Mouse (Mus musculus): ENCODE results near the gene Odr4.

The Odr4 gene

GRCm38 (mm10) chr1:150392638-150393487 is at the start of gene Odr4, which contains the start of gene Tpr:
TSS of gene Odr4 (minus strand) at chr1:150393080.
TSS of gene Tpr (plus strand) at chr1:150392838.
- DNase-seq (ENCODE audit: low read depth, low spot score): peak; percentile 95

DNA sequence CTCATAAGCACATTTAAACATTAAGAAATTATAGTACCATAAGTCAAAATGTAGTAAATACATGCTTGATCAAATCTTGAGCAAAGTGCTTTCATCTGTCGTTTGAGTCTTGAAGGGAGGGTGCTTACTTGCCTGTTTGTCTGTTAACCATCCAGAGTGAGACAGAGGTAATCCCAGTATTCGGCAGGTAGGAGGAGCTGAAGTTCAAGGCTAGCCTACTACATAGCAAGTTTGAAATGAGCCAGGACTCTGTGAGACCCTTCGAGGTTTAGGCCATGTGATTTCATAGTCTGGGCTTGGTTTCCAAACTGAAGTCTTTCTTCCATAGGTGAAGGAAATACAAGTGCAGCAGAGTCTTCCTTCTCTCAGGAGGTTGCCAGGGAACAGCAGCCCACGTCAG is 48.9 kb upstream of the Odr4 start:
- no peak for DNase-seq (ENCODE audit: low read depth, low spot score)

DNA sequence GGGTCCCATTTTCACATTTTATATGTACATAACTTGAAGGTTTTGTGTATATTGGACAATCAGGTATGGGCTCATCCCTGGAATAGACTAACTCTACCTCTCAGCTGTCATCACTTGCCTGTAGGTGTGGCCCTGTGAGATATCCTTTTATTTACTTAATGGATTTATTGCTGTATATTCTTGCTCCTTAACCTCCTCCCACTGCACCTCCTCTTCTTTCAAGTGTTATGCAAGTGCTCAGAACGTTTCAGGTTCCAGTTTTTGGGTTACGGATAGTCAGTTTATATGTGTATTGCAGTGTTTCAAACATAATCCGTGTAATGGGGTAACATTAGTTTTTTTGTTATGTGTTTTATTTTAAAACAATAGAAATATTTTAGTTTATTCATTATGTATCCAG is 45.8 kb upstream of the Odr4 start:
- no peak for DNase-seq (ENCODE audit: low read depth, low spot score)

DNA sequence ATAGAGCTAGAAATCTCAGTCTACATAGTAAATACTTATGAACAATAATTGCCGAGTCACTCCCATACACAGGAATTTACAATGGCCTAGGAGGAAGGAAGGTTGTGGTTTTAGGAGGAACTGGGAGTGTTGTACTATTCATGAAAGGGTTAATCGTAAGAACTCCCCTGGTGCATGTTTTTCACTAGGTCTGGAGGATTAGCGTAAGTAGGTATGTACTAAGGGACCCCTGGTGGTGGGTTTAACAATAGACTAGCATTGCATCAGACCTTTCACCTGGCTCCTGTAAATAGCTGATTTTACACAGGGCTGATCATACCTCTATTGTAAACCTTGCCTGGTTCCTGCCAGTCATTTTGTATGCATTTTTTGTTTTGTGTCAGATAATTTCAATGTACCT is 33.3 kb upstream of the Odr4 start:
- peak; percentile 18 for DNase-seq (ENCODE audit: low read depth, low spot score)

- DNase-seq (ENCODE audit: low read depth, low spot score): no peak
These were observed 32.8 kb upstream of the Odr4 start for GRCm38 (mm10) chr1:150425665-150426064.

- DNase-seq (ENCODE audit: low read depth, low spot score): no peak
These were observed 25.5 kb upstream of the Odr4 start for GRCm38 (mm10) chr1:150418426-150418825.

DNA sequence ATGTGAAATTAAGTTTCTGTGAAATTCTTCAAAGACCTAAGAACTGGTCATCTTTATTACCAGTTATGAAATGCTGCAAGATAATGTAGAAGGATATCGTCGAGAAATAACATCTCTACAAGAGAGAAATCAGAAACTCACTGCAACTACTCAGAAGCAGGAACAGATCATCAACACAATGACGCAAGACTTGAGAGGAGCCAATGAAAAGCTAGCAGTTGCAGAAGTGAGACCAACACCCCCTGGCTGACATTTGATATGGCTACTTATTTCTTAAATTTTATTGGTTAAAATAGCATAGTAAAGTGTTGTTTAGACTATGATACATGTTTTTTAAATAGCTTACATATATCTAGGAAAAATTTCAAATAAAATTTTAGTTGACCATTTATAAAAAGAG is 23.1 kb upstream of the Odr4 start:
- DNase-seq (ENCODE audit: low read depth, low spot score): no peak

DNA sequence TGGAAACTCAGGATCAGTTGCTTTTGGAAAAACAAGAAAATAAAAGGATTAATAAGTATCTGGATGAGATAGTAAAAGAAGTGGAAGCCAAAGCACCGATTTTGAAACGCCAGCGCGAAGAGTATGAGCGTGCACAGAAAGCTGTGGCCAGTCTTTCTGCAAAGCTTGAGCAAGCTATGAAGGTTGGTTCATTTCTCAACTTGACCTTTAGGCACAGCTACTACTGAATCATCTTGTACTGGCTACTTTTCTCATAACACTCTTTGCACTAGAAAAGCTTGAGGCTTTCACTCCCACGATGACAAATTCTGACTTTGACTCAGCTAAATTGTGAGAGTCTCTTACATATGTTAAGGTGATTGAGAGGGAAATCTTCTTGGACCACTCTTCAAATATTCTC is 17.1 kb upstream of the Odr4 start:
- DNase-seq (ENCODE audit: low read depth, low spot score): no peak

DNA sequence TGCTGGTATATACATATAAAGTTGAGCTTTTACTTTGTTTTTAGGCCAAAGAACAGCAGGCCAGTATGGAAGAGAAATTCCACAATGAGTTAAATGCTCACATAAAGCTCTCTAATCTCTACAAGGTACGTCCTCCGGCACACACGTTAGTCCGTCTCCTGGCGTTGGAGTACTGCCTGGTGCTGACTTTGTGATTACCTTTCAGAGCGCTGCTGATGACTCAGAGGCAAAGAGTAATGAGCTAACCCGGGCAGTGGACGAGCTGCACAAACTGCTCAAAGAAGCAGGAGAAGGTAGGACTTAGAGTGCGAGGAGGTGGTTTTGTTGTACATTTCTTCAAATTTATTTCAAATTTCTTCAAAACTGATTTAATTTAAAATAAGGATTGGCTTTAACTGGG is 14.4 kb upstream of the Odr4 start:
- DNase-seq (ENCODE audit: low read depth, low spot score): no peak

- no peak for DNase-seq (ENCODE audit: low read depth, low spot score)
These were observed 11.7 kb upstream of the Odr4 start for GRCm38 (mm10) chr1:150404555-150404954.

- no peak for DNase-seq (ENCODE audit: low read depth, low spot score)
These were observed 11.0 kb upstream of the Odr4 start for GRCm38 (mm10) chr1:150403914-150404313.

DNA sequence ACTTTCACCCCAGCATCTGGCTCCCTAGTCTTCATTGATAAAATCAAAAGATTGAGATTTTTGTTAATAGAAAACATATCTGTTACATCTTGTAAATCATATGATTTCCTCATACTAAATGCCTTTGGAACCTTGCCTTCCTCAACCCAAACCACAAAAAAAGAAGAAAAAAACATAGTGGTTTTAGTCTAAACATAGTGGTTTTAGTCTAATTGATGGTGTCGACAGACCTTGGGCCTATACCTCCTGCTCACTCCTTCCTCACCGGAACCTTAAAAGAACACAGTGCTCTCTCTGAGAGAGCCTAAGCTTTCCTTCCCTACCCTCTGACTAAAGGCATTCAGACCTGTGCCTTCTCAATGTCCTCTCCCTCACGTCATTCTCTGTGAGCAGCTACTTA is 3.1 kb upstream of the Odr4 start:
- DNase-seq (ENCODE audit: low read depth, low spot score): no peak

DNA sequence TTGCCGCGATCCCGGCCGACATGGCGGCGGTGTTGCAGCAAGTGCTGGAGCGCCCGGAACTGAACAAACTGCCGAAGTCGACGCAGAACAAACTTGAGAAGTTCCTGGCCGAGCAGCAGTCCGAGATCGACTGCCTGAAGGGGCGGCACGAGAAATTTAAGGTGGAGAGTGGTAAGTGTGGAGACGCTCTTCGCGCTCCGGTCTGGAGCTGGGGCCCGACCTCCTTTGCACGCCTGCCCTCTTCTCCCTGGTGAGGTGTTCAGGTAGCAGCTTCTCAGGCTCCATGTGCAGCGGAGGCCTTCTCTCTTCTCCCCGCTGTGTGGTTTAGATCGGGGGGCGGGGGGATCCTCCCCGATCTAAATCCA is 590 bp upstream of the Odr4 start:
- DNase-seq (ENCODE audit: low read depth, low spot score): no peak

GRCm38 (mm10) chr1:150391931-150392637 is 796 bp downstream of the Odr4 start:
- DNase-seq (ENCODE audit: low read depth, low spot score): no peak

DNA sequence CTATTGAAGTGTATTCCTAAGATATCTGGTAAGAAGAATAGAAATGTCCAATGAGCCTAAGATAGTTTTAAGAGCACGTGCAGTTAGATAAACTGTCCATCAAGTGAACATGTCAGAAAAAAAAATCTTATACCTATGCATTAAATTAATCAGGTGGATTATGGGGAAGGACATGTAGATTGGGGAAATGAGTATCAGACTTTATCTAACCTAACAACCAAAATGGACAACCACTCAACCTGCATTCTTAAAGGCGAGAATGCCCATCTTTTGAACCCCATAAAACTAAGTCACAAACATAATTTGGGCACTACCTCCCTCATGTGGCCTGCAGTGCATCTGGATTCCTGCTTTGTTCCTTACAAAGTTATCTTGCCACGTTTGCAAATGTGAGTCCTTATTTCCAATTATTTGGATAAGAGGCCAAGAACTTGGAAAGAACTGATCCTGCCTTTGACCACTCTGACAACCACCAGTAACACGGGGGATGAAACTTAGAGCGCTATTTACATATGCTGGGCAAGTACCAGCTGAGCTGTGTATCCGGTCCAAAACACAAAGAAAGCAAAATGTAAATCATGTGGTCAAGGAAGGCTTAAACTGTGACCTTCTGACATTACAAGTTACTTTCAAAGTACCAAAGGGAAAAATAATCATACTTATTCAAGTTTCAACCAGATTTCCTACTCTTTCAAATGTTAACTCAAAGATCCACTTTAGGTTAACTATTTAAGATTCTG is 3.3 kb downstream of the Odr4 start:
- no peak for DNase-seq (ENCODE audit: low read depth, low spot score)

DNA sequence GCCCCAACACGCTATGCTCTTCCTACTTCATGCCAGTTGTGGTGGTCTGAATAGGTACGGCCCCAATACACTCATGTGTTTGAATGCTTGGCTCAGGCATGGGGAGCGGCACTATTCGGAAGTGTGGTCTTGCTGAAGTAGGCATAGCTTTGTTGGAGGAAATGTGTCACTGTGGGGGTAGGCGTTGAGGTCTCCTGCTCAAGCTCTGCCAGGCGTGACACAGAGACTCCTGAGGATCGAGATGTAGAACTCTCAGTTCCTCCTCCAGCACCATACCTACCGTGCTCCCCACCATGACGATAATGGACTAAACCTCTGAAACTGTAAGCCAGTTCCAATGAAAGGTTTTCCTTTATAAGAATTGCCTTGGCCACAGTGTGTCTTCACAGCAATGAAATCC is 5.3 kb downstream of the Odr4 start:
- no peak for DNase-seq (ENCODE audit: low read depth, low spot score)

GRCm38 (mm10) chr1:150384138-150384537 is 8.7 kb downstream of the Odr4 start:
- DNase-seq (ENCODE audit: low read depth, low spot score): no peak

GRCm38 (mm10) chr1:150374247-150374646 is 18.6 kb downstream of the Odr4 start:
- DNase-seq (ENCODE audit: low read depth, low spot score): no peak

- no peak for DNase-seq (ENCODE audit: low read depth, low spot score)
These were observed 20.0 kb downstream of the Odr4 start for GRCm38 (mm10) chr1:150372895-150373294.

- DNase-seq (ENCODE audit: low read depth, low spot score): no peak
These were observed 32.0 kb downstream of the Odr4 start for GRCm38 (mm10) chr1:150360864-150361263.

- DNase-seq (ENCODE audit: low read depth, low spot score): no peak
These were observed 57.8 kb downstream of the Odr4 start for GRCm38 (mm10) chr1:150335111-150335510.

GRCm38 (mm10) chr1:150319205-150319604 is 73.7 kb downstream of the Odr4 start, which contains the start of gene Pdc:
TSS of gene Pdc (plus strand) at chr1:150319417.
- DNase-seq (ENCODE audit: low read depth, low spot score): no peak
